Mouse (Mus musculus) limb, embryonic 11.5 days (tissue): ENCODE data around the gene Tnfrsf25. TPM values are rescaled to one million over a fixed set of nuclear protein-coding genes. Genes with fewer than 3 reads are reported as not detected.

Source experiments
- ATAC-seq: fragments of 200-750 bp; cut with Nextera tagmentation; 2 replicates; pipeline ENCODE4 v1.8.0; 2017; ENCODE audit warnings: low read depth; ENCODE audit not compliant: insufficient number of reproducible peaks, low FRiP score, low TSS enrichment
- DNase-seq: peaks from one replicate; pipeline ENCODE4 v3.0.0-alpha.2; 2015; ENCODE audit warnings: low spot score
- H3K27ac ChIP-seq: fragments of 300-500 bp; sonication (generic); replicated peaks from 2 replicates; pipeline ENCODE4 v1.5.1; 2014; ENCODE audit warnings: low read depth, mild to moderate bottlenecking, low read length
- H3K27me3 ChIP-seq: fragments of 300-500 bp; sonication (generic); 2 replicates; pipeline ENCODE4 v1.6.1; 2014; ENCODE audit warnings: mild to moderate bottlenecking, low read length, mixed read lengths; ENCODE audit not compliant: control insufficient read depth, insufficient read depth
- H3K36me3 ChIP-seq: fragments of 300-500 bp; sonication (generic); 2 replicates; pipeline ENCODE4 v1.6.1; 2014; ENCODE audit warnings: mild to moderate bottlenecking, low read length, moderate library complexity, mixed read lengths; ENCODE audit not compliant: control insufficient read depth, insufficient read depth
- H3K4me1 ChIP-seq: fragments of 300-500 bp; sonication (generic); 2 replicates; pipeline ENCODE4 v1.6.1; 2014; ENCODE audit warnings: low read length, mixed read lengths; ENCODE audit not compliant: control insufficient read depth, insufficient read depth
- H3K4me2 ChIP-seq: fragments of 300-500 bp; sonication (generic); 2 replicates; pipeline ENCODE4 v1.6.1; 2014; ENCODE audit warnings: low read depth, mild to moderate bottlenecking, moderate library complexity; ENCODE audit not compliant: severe bottlenecking
- H3K4me3 ChIP-seq: fragments of 300-500 bp; sonication (generic); 2 replicates; pipeline ENCODE4 v1.5.1; 2014; ENCODE audit warnings: low read depth, low read length
- H3K9ac ChIP-seq: fragments of 300-500 bp; sonication (generic); 2 replicates; pipeline ENCODE4 v1.6.1; 2014; ENCODE audit warnings: mild to moderate bottlenecking, low read length
- H3K9me3 ChIP-seq: fragments of 300-500 bp; sonication (generic); 2 replicates; pipeline ENCODE4 v1.6.1; 2016; ENCODE audit warnings: low read length; ENCODE audit not compliant: control insufficient read depth
- WGBS: fragments of 180-500 bp; shearing (Covaris S2); extraction: QIAGEN DNeasy Blood & Tissue Kit; methylation state at CpG from one replicate; pipeline ENCODE4 v1.1.7; 2014; 5-methylcytosine and 5-hydroxymethylcytosine counted together
- polyA plus RNA-seq: library from polyadenylated mRNA; unstranded; fragments of >200 nt; fragmentation: Nextera tagmentation; extraction: Ambion mirVana; gene quantifications from 2 replicates; pipeline ENCODE4 v1.2.1, GENCODE M21; 2014

Gene Tnfrsf25
- polyA plus RNA-seq, 1 experiment from 2014 or later = 0.79 TPM

DNA sequence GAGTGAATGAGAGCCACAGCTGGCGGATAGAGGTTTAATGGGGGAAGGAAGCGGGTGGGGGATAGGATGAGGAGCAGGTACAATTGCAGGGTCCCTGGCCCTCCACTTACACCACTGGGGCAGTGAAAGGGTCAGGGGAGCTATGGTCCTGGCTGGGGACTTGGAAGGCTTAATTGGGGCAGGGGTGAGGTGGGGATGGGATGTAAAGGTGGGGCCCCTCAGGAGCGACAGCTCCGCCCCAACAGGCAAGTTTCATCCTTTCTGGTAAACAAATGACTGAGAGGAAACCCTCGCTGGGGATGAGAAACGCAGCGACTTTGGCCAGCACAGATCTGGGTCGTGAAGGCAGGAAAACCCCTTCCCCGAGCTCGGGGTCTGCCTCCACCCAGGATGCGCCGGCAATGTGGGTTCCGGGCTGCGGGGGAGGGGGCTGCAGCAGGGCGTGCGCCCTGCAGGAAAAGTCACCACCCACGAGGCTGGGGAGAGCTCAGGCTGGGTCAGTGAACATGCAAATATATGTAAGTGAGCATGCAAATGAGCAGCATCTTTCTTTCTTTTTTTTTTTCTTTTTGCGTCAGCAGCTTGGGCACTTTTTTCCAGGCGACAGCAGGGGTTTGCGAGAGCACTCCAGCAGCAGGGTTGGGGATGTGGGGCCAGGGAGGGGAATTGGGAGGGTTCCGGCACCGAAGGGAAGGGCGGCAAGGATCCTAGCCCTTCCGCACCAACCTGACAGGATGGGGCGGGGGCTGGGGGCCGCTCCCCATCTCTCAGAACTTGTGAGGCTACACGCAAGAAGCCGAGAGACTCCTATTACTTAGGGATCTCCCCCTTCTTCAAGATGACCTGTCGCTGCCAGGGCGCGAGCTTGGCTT lies 4.8 kb downstream of the Tnfrsf25 start:
- Histone ChIP-seq H3K4me1 (peaks cover 31% of the 10 kb centered on the region), H3K27ac (no peak overlapping the region), H3K9ac (no peak overlapping the region), H3K4me2 (peak overlapping the region; percentile 10; the same call in 1 of the 2 replicates), H3K36me3 (no peaks in the 10 kb centered on the region), H3K27me3 (peaks cover 91% of the 10 kb centered on the region), H3K4me3 (0 out of 2 replicates have a peak overlapping the region, but pooled peaks have one; percentile 2), H3K9me3 (no peaks in the 10 kb centered on the region)
- no peak for ATAC-seq
- WGBS = 2% methylated on average over 31 of the region's 31 CpGs
- DNase-seq = no peak

DNA sequence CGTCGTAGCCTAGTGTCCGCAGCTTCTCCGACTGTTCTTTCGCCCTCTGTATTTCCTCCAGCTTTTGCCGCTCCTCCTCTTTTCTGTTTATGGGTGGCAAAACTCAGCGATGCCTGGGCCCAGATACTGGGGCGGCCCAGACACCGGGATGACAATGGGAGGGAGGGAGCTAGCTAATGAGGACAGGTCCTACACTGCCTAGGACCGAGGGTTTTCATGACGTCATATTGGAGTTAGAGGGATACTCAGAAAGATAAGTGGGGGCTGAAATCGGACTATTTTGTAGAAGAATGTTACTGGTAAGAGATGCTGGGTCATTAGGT lies 5.4 kb downstream of the Tnfrsf25 start:
- ATAC-seq = no peak
- no peak overlapping the region for H3K9ac ChIP-seq
- no peak overlapping the region for H3K4me2 ChIP-seq
- DNase-seq = no peak
- H3K27ac ChIP-seq = no peak overlapping the region
- peaks cover 97% of the 10 kb centered on the region for H3K27me3 ChIP-seq
- no peaks in the 10 kb centered on the region for H3K9me3 ChIP-seq
- no peaks in the 10 kb centered on the region for H3K36me3 ChIP-seq
- H3K4me1 ChIP-seq = peaks cover 30% of the 10 kb centered on the region
- H3K4me3 ChIP-seq = no peak overlapping the region
- 2% methylated on average over 12 of the region's 12 CpGs for WGBS

GRCm38 (mm10) chr4:152124361-152124961 lies 8.7 kb downstream of the Tnfrsf25 start:
- H3K9me3 ChIP-seq = no peaks in the 10 kb centered on the region
- peaks cover 99% of the 10 kb centered on the region for H3K27me3 ChIP-seq
- DNase-seq (no peak), ATAC-seq (no peak)
- H3K4me3 ChIP-seq = no peak overlapping the region
- H3K4me2 ChIP-seq = no peak overlapping the region
- no peak overlapping the region for H3K27ac ChIP-seq
- H3K4me1 ChIP-seq = peaks cover 30% of the 10 kb centered on the region
- no peak overlapping the region for H3K9ac ChIP-seq
- WGBS = 16% methylated on average over 13 of the region's 13 CpGs
- no peaks in the 10 kb centered on the region for H3K36me3 ChIP-seq

DNA sequence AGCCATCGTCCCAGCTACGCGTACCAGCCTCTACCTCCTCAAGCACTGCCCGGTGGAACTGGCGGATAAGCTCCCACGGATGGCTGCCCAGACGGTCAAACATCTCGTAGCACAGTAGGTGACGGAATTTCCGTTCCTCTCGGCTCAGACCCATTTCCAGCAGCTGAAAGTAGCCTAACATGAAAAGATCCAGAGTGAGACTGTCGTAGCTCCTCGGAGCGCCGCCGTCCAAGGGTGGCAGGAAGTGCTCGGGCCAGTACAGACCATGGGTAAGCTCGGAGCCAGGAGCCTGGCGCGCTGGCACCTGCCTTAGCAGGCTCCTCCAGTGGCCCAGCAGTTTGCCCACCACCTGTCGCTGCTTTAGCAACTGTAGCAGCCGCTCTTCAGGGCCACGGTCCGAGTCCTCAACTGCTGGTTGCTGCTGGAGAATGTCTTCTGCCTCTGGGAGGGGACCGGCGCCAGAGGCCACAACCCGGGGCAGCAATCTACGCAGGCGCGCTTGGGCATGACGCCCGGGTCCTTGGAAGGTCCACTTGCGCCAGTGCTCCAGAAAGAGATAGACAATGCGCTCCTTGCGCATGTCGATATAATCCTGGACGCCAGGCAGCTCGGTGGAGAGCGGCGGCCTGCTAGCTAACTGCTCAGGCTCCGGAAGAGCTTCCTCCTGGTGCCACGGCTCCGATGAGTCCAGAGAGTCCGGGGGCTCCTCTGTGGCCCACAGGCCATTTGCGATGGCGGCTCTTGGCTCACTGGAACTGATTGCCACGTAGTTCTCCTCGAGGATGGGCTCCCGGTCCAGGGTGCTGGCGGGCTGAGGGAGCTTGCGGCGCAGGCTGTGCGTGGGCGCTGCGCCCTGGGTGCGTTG lies 9.7 kb downstream of the Tnfrsf25 start:
- Histone ChIP-seq H3K4me1 (peaks cover 21% of the 10 kb centered on the region), H3K9ac (no peak overlapping the region)

GRCm38 (mm10) chr4:152126026-152126920 lies 10.5 kb downstream of the Tnfrsf25 start:
- peak; percentile 64 for DNase-seq
- ATAC-seq = no peak
- peaks cover 99% of the 10 kb centered on the region for H3K27me3 ChIP-seq
- H3K4me2 ChIP-seq = peak overlapping the region; percentile 33
- H3K36me3 ChIP-seq = no peaks in the 10 kb centered on the region
- H3K27ac ChIP-seq = no peak overlapping the region
- H3K9me3 ChIP-seq = no peaks in the 10 kb centered on the region
- H3K9ac ChIP-seq = no peak overlapping the region
- H3K4me1 ChIP-seq = peaks cover 26% of the 10 kb centered on the region
- 4% methylated on average over 65 of the region's 65 CpGs for WGBS
- H3K4me3 ChIP-seq = peak overlapping the region; percentile 15

More for the DNA sequence above, 9.7 kb downstream of the Tnfrsf25 start:
- Histone ChIP-seq H3K4me3 (peak overlapping the region; percentile 15), H3K27me3 (peaks cover 99% of the 10 kb centered on the region), H3K9me3 (no peaks in the 10 kb centered on the region), H3K36me3 (no peaks in the 10 kb centered on the region), H3K4me2 (peak overlapping the region; percentile 33), H3K27ac (no peak overlapping the region)
- ATAC-seq (no peak), DNase-seq (peak; percentile 50)
- 5% methylated on average over 56 of the region's 56 CpGs for WGBS

DNA sequence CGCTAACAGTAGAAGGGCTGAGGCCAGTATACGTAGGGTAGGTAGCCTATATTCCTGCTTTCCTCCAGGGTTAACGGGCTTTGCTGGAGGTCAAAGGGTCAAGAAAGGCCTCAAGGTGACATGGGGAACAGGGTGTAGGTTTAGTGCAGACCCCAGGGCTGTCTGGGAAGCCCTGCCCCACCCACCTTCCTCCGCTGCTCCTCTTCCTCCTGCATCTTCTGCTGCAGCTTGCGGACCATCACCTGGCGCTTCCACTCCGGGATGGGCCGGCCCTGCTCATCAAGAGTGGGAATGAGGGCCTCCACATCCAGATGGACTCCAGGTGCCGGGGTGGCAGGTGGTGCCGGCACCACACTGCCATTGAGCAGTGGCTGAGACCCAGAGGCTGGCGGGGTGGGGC lies 12.2 kb downstream of the Tnfrsf25 start:
- no peak overlapping the region for H3K4me2 ChIP-seq
- H3K36me3 ChIP-seq = no peaks in the 10 kb centered on the region
- no peak for ATAC-seq
- H3K4me1 ChIP-seq = peaks cover 39% of the 10 kb centered on the region
- H3K27me3 ChIP-seq = peaks cover 100% of the 10 kb centered on the region
- H3K9ac ChIP-seq = no peak overlapping the region
- no peak overlapping the region for H3K4me3 ChIP-seq
- H3K27ac ChIP-seq = no peak overlapping the region
- no peak for DNase-seq
- 76% methylated on average over 10 of the region's 11 CpGs for WGBS
- no peaks in the 10 kb centered on the region for H3K9me3 ChIP-seq

GRCm38 (mm10) chr4:152128784-152129183 lies 13.1 kb downstream of the Tnfrsf25 start:
- 55% methylated on average over 5 of the region's 5 CpGs for WGBS
- no peak for DNase-seq

More at GRCm38 (mm10) chr4:152128784-152129183, 13.1 kb downstream of the Tnfrsf25 start:
- Histone ChIP-seq H3K27me3 (peaks cover 100% of the 10 kb centered on the region), H3K4me3 (no peak overlapping the region), H3K36me3 (no peaks in the 10 kb centered on the region), H3K9ac (no peak overlapping the region), H3K4me2 (no peak overlapping the region), H3K4me1 (peaks cover 39% of the 10 kb centered on the region), H3K27ac (no peak overlapping the region), H3K9me3 (no peaks in the 10 kb centered on the region)
- no peak for ATAC-seq
